Mouse (Mus musculus) liver, postnatal 0 days (tissue): ENCODE data around the gene 2310033P09Rik.

ENCODE experiments used
- CTCF ChIP-seq: sonication (generic); IDR thresholded peaks from 2 replicates; pipeline ENCODE4 v1.5.1; 2016; ENCODE audit warnings: antibody characterized with exemption, low read depth
- EP300 ChIP-seq: IDR thresholded peaks from 2 replicates; pipeline ENCODE4 v1.6.1; 2016; ENCODE audit warnings: antibody characterized with exemption, low read depth, mild to moderate bottlenecking

- no peak for TF ChIP-seq EP300
- no peak for TF ChIP-seq CTCF
Observed at GRCm38 (mm10) chr11:59169807-59170206, 38.3 kb upstream of the 2310033P09Rik start.
